Mouse (Mus musculus) heart, adult 2 months (tissue): ENCODE measurements around the gene Zkscan16.
A peak's percentile ranks its signal among the peaks of the same experiment; 100 is the strongest.

ENCODE experiments used
- CTCF ChIP-seq: fragments of 200-600 bp; IDR thresholded peaks from 2 replicates; pipeline ENCODE4 v1.8.1; 2022; ENCODE audit warnings: antibody characterized with exemption, mild to moderate bottlenecking, moderate library complexity
- POLR2A ChIP-seq: fragments of 200-500 bp; IDR thresholded peaks from 2 replicates; pipeline ENCODE4 v1.6.1; 2011; ENCODE audit warnings: mild to moderate bottlenecking, low read depth, low read length, control low read depth; ENCODE audit not compliant: insufficient read depth

GRCm38 (mm10) chr4:58911831-58912628, 31.4 kb upstream of the Zkscan16 start:
- TF ChIP-seq CTCF: no peak
- peak; percentile 30; the same call in 1 of the 2 replicates for TF ChIP-seq POLR2A
